Mouse (Mus musculus): ENCODE measurements at regions not wholly inside any gene's neighbourhood (a gene's known extent, or its start where the extent isn't known, plus 50 kb on each side); places are given as distances from the start of the nearest gene placed in this dataset.
"Not testable (repeated sequence)": the region's sequence is repeated elsewhere in the genome, so short reads cannot be mapped to it uniquely, and the experiment has no call there.

- DNase-seq, result no peak
These were observed 143.5 kb downstream of the Cdca7 start for GRCm38 (mm10) chr2:72619446-72619845.

- no peak for DNase-seq
These were observed 144.3 kb downstream of the Cdca7 start for GRCm38 (mm10) chr2:72620182-72620652.

- no peak for DNase-seq
These were observed 152.0 kb downstream of the Cdca7 start for GRCm38 (mm10) chr2:72627915-72628314.

- no peak for DNase-seq
These were observed 152.9 kb downstream of the Cdca7 start for GRCm38 (mm10) chr2:72628626-72629470.

GRCm38 (mm10) chr2:72629691-72630461, 153.9 kb downstream of the Cdca7 start:
- DNase-seq, result no peak

GRCm38 (mm10) chr2:72637881-72638620, 162.1 kb downstream of the Cdca7 start:
- no peak for DNase-seq

- DNase-seq, result no peak
These were observed 163.1 kb downstream of the Cdca7 start for GRCm38 (mm10) chr2:72639022-72639421.

- DNase-seq, result no peak
These were observed 165.3 kb downstream of the Cdca7 start for GRCm38 (mm10) chr2:72641228-72641627.

GRCm38 (mm10) chr2:72644151-72644843, 168.3 kb downstream of the Cdca7 start:
- DNase-seq, result no peak

- DNase-seq, result no peak
These were observed 171.7 kb downstream of the Cdca7 start for GRCm38 (mm10) chr2:72647642-72648041.

GRCm38 (mm10) chr2:72648294-72648693, 172.3 kb downstream of the Cdca7 start:
- DNase-seq, result no peak

GRCm38 (mm10) chr2:72655864-72656263, 179.9 kb downstream of the Cdca7 start:
- DNase-seq, result no peak

GRCm38 (mm10) chr2:72657101-72657920, 181.4 kb downstream of the Cdca7 start:
- DNase-seq, result no peak

GRCm38 (mm10) chr2:72662396-72662795, 186.4 kb downstream of the Cdca7 start:
- DNase-seq, result no peak

GRCm38 (mm10) chr2:72662979-72663780, 187.2 kb downstream of the Cdca7 start:
- DNase-seq, result no peak

GRCm38 (mm10) chr2:72667396-72667795, 191.4 kb downstream of the Cdca7 start:
- not testable (repeated sequence) for DNase-seq

- DNase-seq, result no peak
These were observed 197.2 kb downstream of the Cdca7 start for GRCm38 (mm10) chr2:72672908-72673901.

- no peak for DNase-seq
These were observed 198.3 kb downstream of the Cdca7 start for GRCm38 (mm10) chr2:72674229-72674628.

GRCm38 (mm10) chr2:72674856-72675440, 199.0 kb downstream of the Cdca7 start:
- DNase-seq, result no peak
